Mouse (Mus musculus): Measurements from ENCODE around the gene Col11a2.

DNA sequence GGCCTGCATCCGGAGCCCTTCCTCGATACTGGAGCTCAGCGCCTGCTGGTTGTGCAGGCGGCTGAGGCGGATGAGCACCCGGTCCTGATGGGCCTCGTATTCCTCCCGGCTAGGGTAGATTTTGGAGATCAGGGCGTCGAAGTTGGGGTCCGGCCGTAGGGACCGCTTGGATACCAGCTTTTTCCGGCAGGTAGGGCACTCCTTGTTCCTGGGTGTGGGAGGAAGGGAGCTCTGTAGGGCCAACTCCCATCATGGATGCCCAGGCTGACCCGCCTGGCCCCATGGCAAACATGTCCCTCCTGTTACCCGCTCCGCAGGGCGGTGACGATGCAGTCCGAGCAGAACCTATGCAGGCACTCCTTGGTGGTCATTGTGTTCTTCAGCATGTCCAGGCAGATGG lies 16.2 kb upstream of the Col11a2 start:
- TF ChIP-seq MAX (IDR thresholded peaks at IDR 0.05; ENCODE audit: low read depth) (no peak), MYOD1 (IDR thresholded peaks at IDR 0.05; ENCODE audit: control insufficient read depth in 1 of 3, insufficient read length in 2 of 3, low read depth in 2 of 3) (no peak), POLR2A (IDR thresholded peaks at IDR 0.05; ENCODE audit: insufficient read length, low read depth) (no peak), MYOG (IDR thresholded peaks at IDR 0.05; ENCODE audit: control insufficient read depth in 1 of 3, insufficient read depth in 1 of 3, insufficient read length in 2 of 3, low read depth in 2 of 3) (no peak), POLR2AphosphoS2 (IDR thresholded peaks at IDR 0.05; ENCODE audit: insufficient read length, low read depth) (no peak), TCF12 (IDR thresholded peaks at IDR 0.05; ENCODE audit: insufficient read depth, poor library complexity, severe bottlenecking) (no peak), E2F4 (IDR thresholded peaks at IDR 0.05; ENCODE audit: insufficient read depth) (no peak), USF1 (IDR thresholded peaks at IDR 0.05; ENCODE audit: low read depth) (no peak), REST (IDR thresholded peaks at IDR 0.05; ENCODE audit: insufficient read depth, insufficient read length) (no peak), TCF3 (IDR thresholded peaks at IDR 0.05; ENCODE audit: insufficient read length, low read depth) (no peak), CEBPB (IDR thresholded peaks at IDR 0.05; ENCODE audit: insufficient read depth, poor library complexity, severe bottlenecking) (no peak)
